Mouse (Mus musculus) gastrocnemius, adult 2 months (tissue): ENCODE results near the gene Galnt12. TPM values are rescaled to one million over a fixed set of nuclear protein-coding genes. Genes with fewer than 3 reads are reported as not detected.
A peak's percentile ranks its signal among the peaks of the same experiment; 100 is the strongest.
"Not testable (repeated sequence)": the region's sequence is repeated elsewhere in the genome, so short reads cannot be mapped to it uniquely, and the experiment has no call there.

Source experiments
- DNase-seq: peaks from one replicate; pipeline ENCODE4 v3.0.0; 2022
- H3K27ac ChIP-seq: fragments of 200-600 bp; 2 replicates; pipeline ENCODE4 v1.8.1; 2022; ENCODE audit warnings: mild to moderate bottlenecking
- H3K4me3 ChIP-seq: fragments of 200-600 bp; 2 replicates; pipeline ENCODE4 v1.8.1; 2022; ENCODE audit warnings: mild to moderate bottlenecking, moderate library complexity
- CTCF ChIP-seq: fragments of 200-600 bp; IDR thresholded peaks from 2 replicates; pipeline ENCODE4 v1.8.1; 2022; ENCODE audit warnings: antibody characterized with exemption, mild to moderate bottlenecking, moderate library complexity
- intact Hi-C: fragments of 180-260 bp; cut with DNase I; formaldehyde crosslinking; loops from one replicate; pipeline ENCODE4 v1.15.1; 2025
- long read RNA-seq, 2 experiments: library from polyadenylated mRNA; stranded (forward); transcript quantifications; one replicate each; pipeline ENCODE4 v2.0.0; 2021
- total RNA-seq, 2 experiments: library from RNA; stranded (reverse); gene quantifications; 2 replicates each; pipeline ENCODE4 v1.2.3; 2021

The Galnt12 gene
- total RNA-seq = under 1 TPM in 1 of 2 experiments, not detected in 1; 0.17 TPM
- long read RNA-seq, experiment 1, partial matches to known transcripts = 0 of 1 reads
- long read RNA-seq, experiment 1, other reads (novel, unspliced or antisense) = 0 of 1 reads
- long read RNA-seq, experiment 2 = 0 reads

DNA sequence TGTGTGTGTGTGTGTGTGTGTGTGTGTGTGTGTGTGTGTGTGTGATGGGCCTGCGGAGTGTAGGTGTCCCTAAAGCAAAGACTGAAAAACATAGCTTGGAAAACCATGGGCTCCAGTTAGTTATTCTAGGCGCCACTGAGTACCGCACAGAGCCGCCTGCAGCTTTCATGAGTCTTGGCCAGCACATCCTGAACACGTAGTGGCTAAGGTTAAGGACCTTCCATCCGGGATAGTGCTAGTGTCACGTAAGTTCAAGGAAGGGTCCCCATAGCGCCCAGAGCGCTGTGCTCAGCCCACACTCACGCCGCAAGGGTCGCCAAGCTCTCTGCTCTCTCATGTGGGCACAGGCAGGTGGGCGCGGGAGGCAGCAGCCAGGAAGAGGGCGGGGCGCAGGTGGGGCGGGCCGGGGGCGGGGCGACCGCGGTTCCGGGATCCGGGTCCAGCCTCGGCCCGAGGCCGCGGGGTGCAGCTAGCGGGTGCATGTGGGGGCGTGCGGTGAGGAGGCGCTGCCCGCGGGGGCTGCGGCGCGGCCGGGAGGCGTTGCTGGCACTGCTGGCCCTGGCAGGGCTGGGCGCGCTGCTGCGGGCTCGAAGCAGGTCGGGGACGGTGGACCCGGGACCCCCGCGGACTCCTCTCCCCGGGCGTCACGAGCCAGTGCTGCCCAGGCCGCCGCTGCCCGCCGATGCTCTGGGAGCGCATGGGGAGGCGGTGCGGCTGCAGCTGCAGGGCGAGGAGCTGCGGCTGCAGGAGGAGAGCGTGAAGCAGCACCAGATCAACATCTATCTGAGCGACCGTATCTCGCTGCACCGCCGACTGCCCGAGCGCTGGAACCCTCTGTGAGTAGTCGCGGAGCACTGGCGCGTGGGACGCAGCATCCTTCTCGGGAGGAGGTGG, at the start of gene Galnt12:
Gene Galnt12, plus strand, starts transcription at position 417 of the 894 bp plus-strand sequence.
- peak; percentile 36 for DNase-seq
- Histone ChIP-seq H3K27ac (no peak within 1 kb of the TSS), H3K4me3 (peak within 1 kb of the TSS; percentile 75)
- TF ChIP-seq CTCF = no peak
- intact Hi-C loops = no loop called here

DNA sequence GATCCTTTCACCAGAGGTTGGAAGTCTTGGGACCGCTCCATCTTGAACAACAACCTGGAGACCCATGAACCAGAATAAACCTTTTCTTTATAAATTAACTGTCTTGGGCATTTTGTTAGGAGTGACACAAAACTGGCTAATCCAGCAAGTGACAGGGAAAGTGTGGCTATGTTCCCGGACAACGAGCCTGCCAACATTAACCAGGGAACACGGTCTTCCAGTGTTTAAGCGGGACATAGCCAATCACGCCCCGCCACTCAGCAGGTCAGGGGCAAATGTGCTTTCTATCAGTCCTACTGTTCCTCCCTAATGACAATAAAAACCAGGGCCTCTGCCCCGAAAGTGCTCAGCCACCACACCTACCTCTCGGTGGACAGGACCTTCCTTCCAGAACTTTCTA, 47.8 kb upstream of the Galnt12 start:
- no peak overlapping the region for H3K4me3 ChIP-seq
- TF ChIP-seq CTCF = no peak
- intact Hi-C loops = loop anchor here (10.0 kb wide), 1 partner anchor 209 kb away; no protein-coding TSS in a partner anchor
- no peak overlapping the region for H3K27ac ChIP-seq
- peak; percentile 73 for DNase-seq

DNA sequence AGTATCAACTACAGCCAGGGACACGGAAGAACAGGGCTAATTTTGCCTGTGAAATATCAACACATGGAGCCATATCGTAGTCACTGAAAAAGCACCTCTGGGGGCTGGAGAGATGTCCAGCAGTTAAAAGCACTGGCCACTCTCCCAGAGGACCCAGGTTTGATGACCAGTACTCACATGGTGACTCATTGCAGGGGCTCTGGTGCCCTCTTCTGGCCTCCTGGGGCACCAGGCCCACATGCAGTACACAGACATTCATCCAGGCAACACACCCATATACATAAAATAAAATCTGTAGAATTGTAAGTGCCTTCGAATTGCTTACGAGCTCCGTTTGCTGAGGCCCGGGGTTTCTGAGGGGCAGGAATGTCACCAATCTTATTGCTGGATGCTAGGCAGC, 44.7 kb upstream of the Galnt12 start:
- peak; percentile 51 for TF ChIP-seq CTCF
- intact Hi-C loops = loop anchor here (10.0 kb wide), 1 partner anchor 212 kb away; no protein-coding TSS in a partner anchor
- peak; percentile 50 for DNase-seq
- Histone ChIP-seq H3K4me3 (no peak overlapping the region), H3K27ac (no peak overlapping the region)

DNA sequence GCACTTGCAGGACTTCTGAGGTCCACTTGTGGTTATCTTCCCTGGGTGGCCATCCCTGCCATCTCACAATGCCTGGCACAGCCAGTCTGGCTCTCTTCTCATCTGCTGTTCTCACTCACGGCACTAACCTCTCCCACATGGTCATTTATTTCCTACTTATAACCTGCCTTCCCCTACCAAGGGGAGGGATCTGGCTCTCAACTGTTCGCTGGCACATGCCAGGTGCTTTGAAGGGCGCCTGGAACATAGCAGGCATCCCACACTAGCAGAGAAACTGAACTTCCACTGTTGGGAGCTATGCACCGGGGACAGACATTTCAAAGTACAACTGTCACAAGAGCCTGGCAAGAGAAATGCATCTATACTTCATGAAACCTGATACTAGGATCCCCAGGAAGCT, 43.9 kb upstream of the Galnt12 start:
- TF ChIP-seq CTCF = no peak
- DNase-seq = no peak
- Histone ChIP-seq H3K4me3 (no peak overlapping the region), H3K27ac (no peak overlapping the region)
- intact Hi-C loops = loop anchor here (10.0 kb wide), 1 partner anchor 213 kb away; no protein-coding TSS in a partner anchor

DNA sequence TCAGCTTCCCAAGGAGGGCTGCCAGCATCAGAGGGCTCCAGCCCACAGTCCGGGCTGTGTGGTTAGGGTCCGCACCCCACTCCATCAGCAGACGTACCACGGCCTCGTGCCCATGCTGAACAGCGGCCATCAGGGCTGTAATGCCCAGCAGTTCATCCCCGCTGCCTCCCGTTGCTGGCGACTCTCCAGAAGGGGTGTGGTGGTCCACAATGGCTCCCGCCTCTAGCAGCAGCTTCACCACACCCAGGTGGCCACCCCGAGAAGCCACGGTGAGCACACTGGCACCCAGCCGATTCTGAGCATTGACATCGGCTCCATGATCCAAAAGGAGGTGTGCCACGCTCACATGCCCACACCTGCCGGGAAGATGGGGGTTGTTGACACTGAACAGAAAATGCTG, 42.5 kb upstream of the Galnt12 start:
- intact Hi-C loops = loop anchor here (10.0 kb wide), 1 partner anchor 214 kb away; no protein-coding TSS in a partner anchor
- no peak for TF ChIP-seq CTCF
- DNase-seq = no peak
- Histone ChIP-seq H3K27ac (no peak overlapping the region), H3K4me3 (no peak overlapping the region)

DNA sequence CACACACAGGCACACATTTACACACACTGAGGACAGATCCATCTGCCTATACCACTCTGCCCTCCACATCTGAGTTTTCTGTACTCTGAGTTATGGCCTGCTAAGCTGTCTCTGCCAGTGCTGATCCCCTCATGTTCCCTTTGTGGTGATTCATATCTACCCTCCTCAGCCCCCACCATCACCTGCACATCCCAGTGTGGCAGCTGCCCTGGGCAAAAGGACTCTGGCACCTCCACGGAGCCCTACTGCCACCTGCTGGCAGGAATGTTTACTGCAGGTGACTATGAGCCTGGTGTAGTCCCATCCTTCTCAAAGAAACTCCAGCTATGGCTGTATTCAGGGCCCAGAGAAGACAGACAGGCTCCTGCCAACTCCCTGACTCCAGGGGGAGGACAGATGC, 41.5 kb upstream of the Galnt12 start:
- intact Hi-C loops = loop anchor here (10.0 kb wide), 1 partner anchor 435 kb away; no protein-coding TSS in a partner anchor
- Histone ChIP-seq H3K4me3 (no peak overlapping the region), H3K27ac (no peak overlapping the region)
- TF ChIP-seq CTCF = no peak; the same call in none of the 2 replicates
- peak; percentile 89 for DNase-seq

DNA sequence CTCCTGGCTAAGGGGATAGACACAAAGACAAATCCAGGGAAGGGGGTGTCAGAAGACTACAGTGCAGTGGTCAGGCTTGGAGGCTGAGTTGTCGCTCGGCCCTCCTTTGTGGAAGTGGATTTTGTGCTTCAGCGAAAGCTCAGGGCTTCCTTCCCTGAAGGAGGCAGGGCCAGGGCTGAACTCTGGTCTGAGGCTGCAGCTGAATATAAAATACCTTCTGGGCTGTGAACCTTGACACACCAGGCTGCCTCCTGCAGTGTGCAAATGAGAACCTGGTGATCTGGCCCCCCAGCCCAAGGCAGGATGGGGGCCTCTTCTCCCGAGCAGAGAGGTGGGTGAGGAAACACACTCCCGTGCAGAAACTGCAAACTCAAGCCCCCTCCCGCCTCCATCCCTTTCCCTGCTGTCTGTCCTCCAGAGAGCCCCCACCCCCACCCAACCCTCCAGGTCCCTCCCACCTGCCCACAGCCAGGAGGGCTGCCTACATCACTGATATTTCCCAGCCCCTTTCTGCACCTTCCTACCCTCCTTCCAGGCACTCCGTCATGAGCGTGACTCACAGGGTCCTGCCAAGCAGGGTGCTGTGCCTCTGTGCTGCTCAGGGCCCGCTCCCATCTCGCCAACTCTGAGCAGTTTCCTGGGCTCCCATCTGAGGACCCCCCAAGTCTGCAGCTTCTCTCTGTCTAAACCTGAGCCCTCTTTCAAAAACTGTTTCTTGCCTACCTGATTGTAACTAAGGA, 40.9 kb upstream of the Galnt12 start:
- no peak for DNase-seq
- no peak overlapping the region for H3K27ac ChIP-seq
- no peak for TF ChIP-seq CTCF
- no peak overlapping the region for H3K4me3 ChIP-seq
- intact Hi-C loops = loop anchor here (10.0 kb wide), 1 partner anchor 436 kb away; no protein-coding TSS in a partner anchor

DNA sequence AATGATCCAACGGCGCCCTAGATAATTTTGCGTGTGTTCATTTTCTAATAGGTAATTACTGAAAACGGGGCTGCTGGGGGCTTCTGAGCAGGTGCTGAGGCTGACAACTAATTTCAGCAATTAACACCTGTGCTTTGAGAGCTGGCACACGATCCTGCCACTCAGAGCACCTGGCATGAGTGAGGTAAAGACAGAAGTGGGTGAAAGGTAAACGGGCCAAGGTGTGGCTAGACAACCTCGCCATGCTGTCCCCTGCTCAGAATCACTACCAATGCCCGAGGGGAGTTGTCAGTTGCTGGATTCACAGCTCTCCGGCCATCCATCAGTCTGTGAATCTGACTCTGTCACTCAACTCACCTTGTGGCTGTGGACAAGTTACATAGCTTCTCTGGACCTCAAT, 39.8 kb upstream of the Galnt12 start:
- TF ChIP-seq CTCF = no peak
- no peak overlapping the region for H3K4me3 ChIP-seq
- no peak overlapping the region for H3K27ac ChIP-seq
- intact Hi-C loops = loop anchor here (10.0 kb wide), 1 partner anchor 437 kb away; no protein-coding TSS in a partner anchor
- DNase-seq = no peak

DNA sequence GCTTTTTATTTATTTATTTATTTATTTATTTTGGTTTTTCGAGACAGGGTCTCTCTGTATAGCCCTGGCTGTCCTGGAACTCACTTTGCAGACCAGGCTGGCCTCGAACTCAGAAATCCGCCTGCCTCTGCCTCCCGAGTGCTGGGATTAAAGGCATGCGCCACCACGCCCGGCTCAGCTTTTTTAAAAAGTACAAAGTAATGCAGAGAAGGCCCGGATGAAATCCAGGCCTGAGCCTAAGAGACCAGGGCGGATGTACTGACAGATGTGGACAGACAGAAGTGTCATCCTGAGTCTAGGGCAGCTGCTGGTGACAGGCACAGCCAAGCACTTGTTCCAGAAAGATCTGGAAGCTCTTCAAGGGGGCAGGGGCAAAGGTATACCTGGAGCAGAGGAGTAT, 36.5 kb upstream of the Galnt12 start:
- intact Hi-C loops = loop anchor here (10.0 kb wide), 1 partner anchor 440 kb away; no protein-coding TSS in a partner anchor
- H3K27ac ChIP-seq, DNase-seq, H3K4me3 ChIP-seq: not testable (repeated sequence)

DNA sequence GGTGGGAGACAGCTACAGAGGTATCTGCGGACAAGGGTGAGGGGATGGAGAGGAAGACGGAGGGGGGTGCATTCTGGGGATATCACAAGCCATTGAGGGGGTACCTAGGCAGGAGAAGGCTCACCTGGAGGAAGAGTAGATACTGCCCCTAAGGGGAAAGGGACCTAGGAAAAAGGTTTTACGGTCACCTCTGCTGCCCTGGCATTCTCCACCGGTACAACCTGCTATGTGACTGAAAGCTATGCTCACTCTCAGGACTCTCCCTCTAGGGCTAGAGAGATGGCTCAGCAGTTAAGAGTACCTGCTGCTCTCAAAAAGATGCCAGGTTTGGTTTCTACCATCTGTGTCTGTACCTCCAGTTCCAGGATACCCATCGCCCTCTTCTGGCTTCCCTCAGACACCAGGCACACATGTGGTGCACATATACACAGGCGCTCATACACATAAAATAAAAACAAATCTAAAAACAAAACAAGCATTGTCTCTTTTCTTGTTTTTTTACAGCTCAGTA, 36.1 kb upstream of the Galnt12 start:
- no peak for TF ChIP-seq CTCF
- intact Hi-C loops = loop anchor here (10.0 kb wide), 1 partner anchor 441 kb away; no protein-coding TSS in a partner anchor
- Histone ChIP-seq H3K27ac (no peak overlapping the region), H3K4me3 (no peak overlapping the region)
- no peak for DNase-seq

DNA sequence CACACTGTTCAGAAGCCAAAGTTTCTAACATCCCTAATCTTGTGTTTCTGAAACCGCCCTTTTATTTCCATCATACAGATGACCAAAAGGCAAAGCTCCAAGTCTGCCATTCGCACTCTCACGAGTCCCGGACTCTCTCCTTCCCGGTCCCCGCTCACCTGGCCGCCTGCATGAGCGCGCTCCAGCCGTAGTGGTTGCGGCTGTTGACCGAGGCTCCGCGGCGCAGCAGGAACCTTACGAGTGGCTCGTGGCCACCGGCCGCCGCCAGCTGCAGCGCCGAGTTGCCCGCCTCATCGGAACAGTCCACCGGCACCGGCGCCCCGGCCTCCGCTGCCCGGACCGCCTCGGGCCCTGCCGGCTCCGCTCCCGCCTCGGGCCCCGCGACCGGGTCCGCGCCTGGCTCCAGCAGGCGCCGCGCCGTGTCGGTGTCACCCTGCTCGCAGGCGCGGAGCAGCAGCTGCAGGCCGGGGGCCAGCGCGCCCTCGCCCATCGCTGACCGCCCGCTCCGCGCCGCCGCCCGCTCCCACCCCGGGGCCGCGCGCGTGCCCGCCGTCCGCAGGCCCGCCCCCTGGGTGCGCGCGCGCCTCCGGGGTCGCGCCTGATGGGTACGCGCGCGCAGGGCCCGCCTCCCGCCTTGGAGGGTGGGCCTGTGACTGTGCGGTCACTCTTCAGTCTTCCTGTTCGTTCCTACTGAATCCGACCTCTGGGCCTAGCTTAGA, 34.8 kb upstream of the Galnt12 start, which contains the start of gene Anks6:
Gene Anks6, minus strand, starts transcription at position 637 of the 719 bp plus-strand sequence.
- intact Hi-C loops = loop anchor here (10.0 kb wide), 1 partner anchor 442 kb away; no protein-coding TSS in a partner anchor
- no peak for TF ChIP-seq CTCF
- Histone ChIP-seq H3K27ac (peak within 1 kb of the TSS; percentile 83), H3K4me3 (peak within 1 kb of the TSS; percentile 89)
- DNase-seq = peak; percentile 88
